In the genomic region with DNA sequence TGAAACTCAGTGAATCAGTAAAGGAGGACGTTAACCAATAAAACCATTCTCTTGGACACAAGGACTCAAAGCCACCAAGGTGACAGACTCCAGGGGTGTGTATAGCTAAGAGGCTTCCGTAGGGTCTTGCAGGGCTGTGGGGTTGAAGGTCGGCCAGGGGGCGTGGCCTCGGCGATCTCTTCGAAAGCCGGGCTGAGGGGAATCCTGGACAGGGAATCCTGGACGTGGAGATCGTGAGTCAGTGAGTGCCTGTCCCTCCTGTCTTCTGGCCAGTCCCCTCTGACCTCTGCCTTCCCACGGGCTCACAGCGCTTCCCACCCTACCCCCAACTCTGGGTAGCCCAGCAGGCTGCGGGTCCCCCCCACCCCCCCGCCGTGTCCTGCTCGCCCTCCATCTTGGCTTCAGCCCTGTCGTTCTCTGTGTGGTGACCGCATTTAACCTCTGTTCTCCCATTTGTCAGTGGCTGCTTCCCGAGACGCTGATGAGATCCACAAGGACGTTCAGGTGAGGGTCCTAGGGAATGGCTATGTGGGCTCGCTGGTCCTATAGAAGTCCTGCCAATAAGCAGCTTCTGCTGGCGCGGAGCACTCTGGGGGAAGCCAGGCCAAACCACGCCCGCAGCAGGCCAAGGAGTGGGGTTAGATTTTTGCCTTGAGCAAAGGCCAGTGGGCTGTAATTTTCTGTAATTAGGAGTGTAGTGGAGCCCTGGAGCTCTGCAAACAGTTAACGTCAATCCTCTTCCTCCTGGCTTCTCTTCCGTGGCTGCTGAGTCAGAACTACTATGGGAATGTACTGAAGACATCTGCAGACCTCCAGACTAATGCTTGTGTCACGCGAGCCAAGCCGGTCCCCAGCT, we compare ENCODE assay signal across 8 mouse cellular contexts. TPM values are rescaled to one million over a fixed set of nuclear protein-coding genes. Genes with fewer than 3 reads are reported as not detected.
DNase-seq lines count a peak whose midpoint lies in the region; ATAC-seq and TF ChIP-seq lines count a peak whose summit lies in the region.

Gene As3mt, plus strand, starts transcription at position 163 of the 856 bp plus-strand sequence.

- H3K9ac ChIP-seq in ES-E14 (ENCODE audit: insufficient read depth, low read depth, low read length, poor library complexity, severe bottlenecking), result peak within 1 kb of the TSS; percentile 57
- H3K9ac ChIP-seq in forebrain, embryonic 15.5 days (replicated peaks), result peak within 1 kb of the TSS; percentile 29; the same call in 1 of the 2 replicates
- H3K9ac ChIP-seq in lung, embryonic 15.5 days, result peak within 1 kb of the TSS; percentile 42

- H3K4me3 ChIP-seq in ES-E14 (ENCODE audit: insufficient read depth in 1 of 2, low read depth in 1 of 2, low read length in 2 of 2, poor library complexity in 1 of 2, severe bottlenecking in 1 of 2), result peak within 1 kb of the TSS; percentile 68 to 75
- peak within 1 kb of the TSS; percentile 40 for H3K4me3 ChIP-seq in forebrain, embryonic 15.5 days
- peak within 1 kb of the TSS; percentile 60 for H3K4me3 ChIP-seq in layer of hippocampus, adult 2 months
- H3K4me3 ChIP-seq in lung, embryonic 15.5 days, result peak within 1 kb of the TSS; percentile 49

- DNase-seq in ES-E14 (ENCODE audit: low read depth, low spot score), result no peak
- peak; percentile 29 for DNase-seq in c-Kit-positive CD71-positive TER-119-positive erythroid progenitor cells, embryonic 14.5 days (ENCODE audit: low spot score)
- DNase-seq in heart, postnatal 4 days, result peak; percentile 85
- peak in 1 of 2 experiments; percentile 46 for DNase-seq in layer of hippocampus, adult 2 months (ENCODE audit: low spot score in 2 of 2)
- peak; percentile 74 for DNase-seq in thymus, postnatal 25 days

- H3K27ac ChIP-seq in ES-E14 (ENCODE audit: insufficient read depth, low read depth, low read length, poor library complexity, severe bottlenecking), result no peak within 1 kb of the TSS; the same call in 1 of the 2 replicates
- no peak within 1 kb of the TSS for H3K27ac ChIP-seq in forebrain, embryonic 15.5 days (replicated peaks)
- peak within 1 kb of the TSS; percentile 79 for H3K27ac ChIP-seq in layer of hippocampus, adult 2 months
- peak within 1 kb of the TSS; percentile 24; the same call in 1 of the 2 replicates for H3K27ac ChIP-seq in lung, embryonic 15.5 days

- in situ Hi-C loops in ES-E14 (cut with MboI; ENCODE audit: low sequenced_read_pairs in 2 of 2, unreplicated experiment in 2 of 2), result no loop called here

- H3K4me2 ChIP-seq in forebrain, embryonic 15.5 days (replicated peaks), result peak within 1 kb of the TSS; percentile 51
- H3K4me2 ChIP-seq in lung, embryonic 15.5 days, result peak within 1 kb of the TSS; percentile 76

- WGBS in forebrain, embryonic 15.5 days, result 13% methylated on average over 31 of the region's 31 CpGs
- 8% methylated on average over 31 of the region's 31 CpGs for WGBS in lung, embryonic 15.5 days

- H3K36me3 ChIP-seq in ES-E14 (ENCODE audit: control insufficient read depth, insufficient read depth, low read length, poor library complexity, severe bottlenecking), result peaks cover 2% of the 10 kb centered on the region; the same call in 1 of the 2 replicates
- H3K36me3 ChIP-seq in forebrain, embryonic 15.5 days, result no peaks in the 10 kb centered on the region
- no peaks in the 10 kb centered on the region for H3K36me3 ChIP-seq in lung, embryonic 15.5 days

- no peak for TF ChIP-seq CTCF in layer of hippocampus, adult 2 months (conservative IDR thresholded peaks at IDR 0.05)

- H3K4me1 ChIP-seq in ES-E14 (ENCODE audit: control insufficient read depth in 2 of 2, insufficient read depth in 2 of 2, low read length in 2 of 2, poor library complexity in 1 of 2), result peaks cover 1 to 9% of the 10 kb centered on the region in 2 experiments; a peak in 2 of 4 replicates
- peaks cover 10% of the 10 kb centered on the region for H3K4me1 ChIP-seq in forebrain, embryonic 15.5 days
- H3K4me1 ChIP-seq in lung, embryonic 15.5 days, result peaks cover 15% of the 10 kb centered on the region

- no peaks in the 10 kb centered on the region for H3K9me3 ChIP-seq in ES-E14 (ENCODE audit: control insufficient read depth, insufficient read depth, low read depth, low read length)
- H3K9me3 ChIP-seq in forebrain, embryonic 15.5 days, result no peaks in the 10 kb centered on the region
- H3K9me3 ChIP-seq in lung, embryonic 15.5 days, result no peaks in the 10 kb centered on the region

- ATAC-seq in forebrain, embryonic 15.5 days (replicated peaks), result no peak
- ATAC-seq in lung, embryonic 15.5 days (ENCODE audit: borderline replicate concordance, extremely low read depth, low FRiP score, low TSS enrichment), result peak; percentile 74
- peak; percentile 19; the same call in 1 of the 2 replicates for ATAC-seq in neutrophil, adult 5-6 weeks (ENCODE audit: extremely low read depth, insufficient number of reproducible peaks, low FRiP score, poor library complexity, severe bottlenecking)

- H3K27me3 ChIP-seq in forebrain, embryonic 15.5 days, result no peaks in the 10 kb centered on the region
- H3K27me3 ChIP-seq in lung, embryonic 15.5 days, result peaks cover 3% of the 10 kb centered on the region; the same call in 1 of the 2 replicates

TF ChIP-seq in ES-E14, 5 proteins besides CTCF, POLR2A, EP300 and RAD21:
- TF ChIP-seq ZNF384 (IDR thresholded peaks at IDR 0.05; ENCODE audit: low read depth, low read length) (no peak), HCFC1 (IDR thresholded peaks at IDR 0.05; ENCODE audit: borderline replicate concordance, insufficient read depth, low read length) (no peak), ZC3H11A (IDR thresholded peaks at IDR 0.05; ENCODE audit: borderline replicate concordance, low read depth, low read length) (no peak), MAFK (IDR thresholded peaks at IDR 0.05; ENCODE audit: insufficient read depth, low read depth, low read length) (no peak), CHD2 (IDR thresholded peaks at IDR 0.05; ENCODE audit: low read depth, low read length) (no peak)

RNA-seq across cellular contexts. Expression of gene As3mt, which starts in this region (rescaled TPM):
- 10.2 and 11.0 TPM in 2 replicates for total RNA-seq in ES-E14 (2012; rRNA removed)
- polyA plus RNA-seq in forebrain, embryonic 15.5 days (2015; fragmentation: Nextera tagmentation; extraction: Ambion mirVana), result 14.8 and 18.6 TPM in 2 replicates
- total RNA-seq in heart, postnatal 4 days (2021), result 10 to 100 TPM; 57.5 to 59.1 TPM
- 10 to 100 TPM; 23.1 to 25.2 TPM for total RNA-seq in layer of hippocampus, adult 2 months (2021)
- 29.1 and 30.4 TPM in 2 replicates for polyA plus RNA-seq in lung, embryonic 15.5 days (2015; fragmentation: Nextera tagmentation; extraction: Ambion mirVana)
- total RNA-seq in neutrophil, adult 5-6 weeks (2017), result 13.4 and 18.4 TPM in 2 replicates

Comparison
In these comparisons a context has a peak if more than half of its experiments do, and no peak if none do; other contexts are left out.
1. H3K27ac ChIP-seq: peak in layer of hippocampus, adult 2 months (single experiment) and lung, embryonic 15.5 days (single experiment); none in ES-E14 (single experiment) and forebrain, embryonic 15.5 days (single experiment).
2. Peak in every context shown above with its lines, with median percentiles within 50 percentile points of each other: H3K4me3 ChIP-seq and H3K9ac ChIP-seq.